Mouse (Mus musculus): ENCODE data around the gene Golt1a. TPM values are rescaled to one million over a fixed set of nuclear protein-coding genes. Genes with fewer than 3 reads are reported as not detected.

Golt1a gene
- polyA plus RNA-seq, 1 experiment = 1.1 TPM

DNA sequence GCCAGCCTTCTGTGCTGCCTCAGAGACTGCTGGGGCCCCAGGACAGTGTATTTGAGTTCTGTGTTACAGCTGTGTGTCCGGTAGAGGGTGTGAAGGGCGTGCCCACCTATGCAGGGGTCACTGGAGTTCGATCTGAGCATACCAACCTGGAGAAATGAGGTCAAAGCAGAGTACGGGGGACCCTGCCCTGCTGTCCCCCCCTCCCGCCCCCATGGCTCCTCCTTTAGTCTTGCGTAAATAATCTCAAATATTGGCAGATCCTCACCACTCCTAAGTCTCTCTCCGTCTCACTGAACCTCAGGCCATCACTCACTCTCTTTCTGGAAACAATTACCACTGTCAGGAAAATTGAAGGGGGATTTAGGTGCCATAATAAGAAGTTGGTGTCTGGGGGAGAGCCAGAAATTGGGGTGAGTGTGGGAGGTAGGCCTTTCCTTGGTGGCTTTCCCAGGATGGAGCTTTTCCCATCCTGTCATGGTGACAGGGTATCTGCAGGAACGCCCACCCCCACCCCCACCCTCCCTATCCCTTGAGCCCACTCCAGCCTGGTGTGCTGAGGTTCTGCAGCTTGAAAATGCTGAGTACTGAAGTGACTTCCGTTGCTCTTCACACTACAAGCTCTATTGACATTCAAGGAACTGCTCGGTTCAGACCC is 57.5 kb downstream of the Golt1a start:
- no peak for DNase-seq
- Histone ChIP-seq H3K4me3 (replicated peaks; ENCODE audit: extremely low read depth, low read depth, low read length) (no peak overlapping the region), H3K4me1 (ENCODE audit: control insufficient read depth, insufficient read depth, low read length) (no peaks in the 10 kb centered on the region)
- TF ChIP-seq POLR2A (IDR thresholded peaks at IDR 0.05; ENCODE audit: borderline replicate concordance, extremely low read depth, low read depth, low read length) (no peak), CTCF (IDR thresholded peaks at IDR 0.05; ENCODE audit: insufficient read depth, low read length) (no peak)
- WGBS = 56% methylated on average over 10 of the region's 10 CpGs

GRCm38 (mm10) chr1:133367606-133368488 is 58.2 kb downstream of the Golt1a start:
- Histone ChIP-seq H3K4me3 (replicated peaks; ENCODE audit: extremely low read depth, low read depth, low read length) (no peak overlapping the region), H3K4me1 (ENCODE audit: control insufficient read depth, insufficient read depth, low read length) (no peaks in the 10 kb centered on the region)
- TF ChIP-seq POLR2A (IDR thresholded peaks at IDR 0.05; ENCODE audit: borderline replicate concordance, extremely low read depth, low read depth, low read length) = no peak
- no peak for TF ChIP-seq CTCF (IDR thresholded peaks at IDR 0.05; ENCODE audit: insufficient read depth, low read length)
- DNase-seq = no peak
- 37% methylated on average over 11 of the region's 11 CpGs for WGBS

GRCm38 (mm10) chr1:133368644-133369043 is 59.0 kb downstream of the Golt1a start:
- no peak overlapping the region for H3K4me3 ChIP-seq (replicated peaks; ENCODE audit: extremely low read depth, low read depth, low read length)
- DNase-seq = no peak
- 83% methylated on average over 10 of the region's 10 CpGs for WGBS
- H3K4me1 ChIP-seq (ENCODE audit: control insufficient read depth, insufficient read depth, low read length) = no peaks in the 10 kb centered on the region
- TF ChIP-seq POLR2A (IDR thresholded peaks at IDR 0.05; ENCODE audit: borderline replicate concordance, extremely low read depth, low read depth, low read length) = no peak
- no peak for TF ChIP-seq CTCF (IDR thresholded peaks at IDR 0.05; ENCODE audit: insufficient read depth, low read length)

- no peaks in the 10 kb centered on the region for H3K4me1 ChIP-seq (ENCODE audit: control insufficient read depth, insufficient read depth, low read length)
- TF ChIP-seq POLR2A (IDR thresholded peaks at IDR 0.05; ENCODE audit: borderline replicate concordance, extremely low read depth, low read depth, low read length) (no peak), CTCF (IDR thresholded peaks at IDR 0.05; ENCODE audit: insufficient read depth, low read length) (no peak)
These were observed 60.8 kb downstream of the Golt1a start for GRCm38 (mm10) chr1:133370352-133370751.

DNA sequence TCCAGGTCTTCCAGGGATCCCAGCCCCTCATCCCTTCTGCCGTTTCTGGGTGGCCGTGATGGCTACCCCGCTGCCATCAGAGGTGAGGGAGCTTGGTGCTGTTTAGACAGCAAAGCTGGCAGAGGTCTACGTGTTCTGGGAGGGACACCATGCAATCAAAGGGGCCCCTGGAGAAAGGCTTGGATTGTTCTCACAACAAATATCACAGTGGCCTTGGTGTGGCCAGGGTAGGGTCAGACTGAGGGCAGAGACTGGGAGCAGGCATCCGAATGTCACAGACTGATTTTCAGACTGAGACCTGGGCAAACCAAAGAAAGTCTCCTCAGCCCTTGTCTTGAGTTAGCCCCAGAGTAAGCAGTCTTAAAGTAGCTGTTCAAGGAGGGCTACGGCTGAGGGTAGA is 61.8 kb downstream of the Golt1a start:
- Histone ChIP-seq H3K4me1 (ENCODE audit: control insufficient read depth, insufficient read depth, low read length) (no peaks in the 10 kb centered on the region), H3K4me3 (replicated peaks; ENCODE audit: extremely low read depth, low read depth, low read length) (no peak overlapping the region)
- no peak for TF ChIP-seq POLR2A (IDR thresholded peaks at IDR 0.05; ENCODE audit: borderline replicate concordance, extremely low read depth, low read depth, low read length)
- TF ChIP-seq CTCF (IDR thresholded peaks at IDR 0.05; ENCODE audit: insufficient read depth, low read length) = no peak
- no peak for DNase-seq
- WGBS = 78% methylated on average over 6 of the region's 6 CpGs

More at GRCm38 (mm10) chr1:133370352-133370751, 60.8 kb downstream of the Golt1a start:
- H3K4me3 ChIP-seq (replicated peaks; ENCODE audit: extremely low read depth, low read depth, low read length) = no peak overlapping the region
- DNase-seq = no peak
- WGBS = 64% methylated on average over 4 of the region's 4 CpGs

- WGBS = 57% methylated on average over 8 of the region's 8 CpGs
- Histone ChIP-seq H3K4me1 (ENCODE audit: control insufficient read depth, insufficient read depth, low read length) (no peaks in the 10 kb centered on the region), H3K4me3 (replicated peaks; ENCODE audit: extremely low read depth, low read depth, low read length) (no peak overlapping the region)
- no peak for DNase-seq
- no peak for TF ChIP-seq CTCF (IDR thresholded peaks at IDR 0.05; ENCODE audit: insufficient read depth, low read length)
- TF ChIP-seq POLR2A (IDR thresholded peaks at IDR 0.05; ENCODE audit: borderline replicate concordance, extremely low read depth, low read depth, low read length) = no peak
These were observed 62.5 kb downstream of the Golt1a start for GRCm38 (mm10) chr1:133372113-133372512.

Other genes starting within 250 kb of the Golt1a start
- gene Ppp1r15b, start 178.7 kb upstream of the Golt1a start, polyA plus RNA-seq (2012; rRNA removed) = 24.2 and 26.5 TPM in 2 replicates
- gene Plekha6, start 145.6 kb upstream of the Golt1a start, polyA plus RNA-seq (2012; rRNA removed) = 38.4 and 39.4 TPM in 2 replicates
- gene Kiss1, start 12.1 kb downstream of the Golt1a start, polyA plus RNA-seq (2012; rRNA removed) = 0.56 and 0.81 TPM in 2 replicates
- gene Ren1, start 40.7 kb downstream of the Golt1a start, polyA plus RNA-seq (2012; rRNA removed) = 0.07 TPM in 2 replicates
- 0.59 and 0.93 TPM in 2 replicates for gene Etnk2, start 53.8 kb downstream of the Golt1a start, polyA plus RNA-seq (2012; rRNA removed)
- gene Sox13, start 114.6 kb downstream of the Golt1a start, polyA plus RNA-seq (2012; rRNA removed) = 134 and 144 TPM in 2 replicates